Mouse (Mus musculus): ENCODE results near the gene Obscn.

DNA sequence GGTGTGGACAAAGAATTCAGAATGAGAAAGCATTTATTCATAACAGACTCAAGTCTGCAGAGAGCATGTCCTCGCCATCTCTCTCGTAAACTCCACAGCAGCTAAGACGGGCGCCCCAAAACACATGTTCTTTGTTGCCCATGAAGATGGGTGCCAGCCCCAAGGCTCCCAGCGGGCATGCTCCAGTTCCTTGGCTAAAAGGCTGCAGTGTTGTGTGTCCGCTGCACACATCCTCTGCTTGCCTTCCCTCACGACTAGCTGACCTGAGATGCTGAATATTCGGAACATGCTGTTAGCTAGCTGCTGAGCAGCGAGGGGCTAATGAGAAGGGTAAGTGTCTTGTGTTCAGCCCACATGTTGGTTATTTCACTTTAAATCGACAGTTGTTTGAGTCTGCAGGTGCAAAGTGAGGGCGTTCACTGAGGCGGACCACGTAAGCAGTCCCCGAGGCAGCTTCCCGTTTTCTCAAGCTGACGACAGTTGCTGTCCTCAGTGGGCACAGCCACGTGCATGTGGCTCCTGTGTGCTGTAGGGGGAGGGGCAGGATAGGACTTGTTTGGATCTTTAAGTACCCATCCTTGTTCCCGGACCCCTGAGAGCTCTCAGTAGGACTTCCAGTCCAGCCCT is 153.6 kb downstream of the Obscn start:
- TF ChIP-seq CTCF (IDR thresholded peaks at IDR 0.05; ENCODE audit: low read depth): no peak
- no peak for TF ChIP-seq EP300 (IDR thresholded peaks at IDR 0.05; ENCODE audit: low read depth)

All from liver, postnatal 0 days (tissue).